ENCODE assay signal across 8 mouse cellular contexts in genomic region chr7:121120143-121120818, GRCm38 (mm10). TPM values are rescaled to one million over a fixed set of nuclear protein-coding genes. Genes with fewer than 3 reads are reported as not detected.
DNase-seq lines count a peak whose midpoint lies in the region; ATAC-seq and TF ChIP-seq lines count a peak whose summit lies in the region.

No protein-coding gene starts in this region.

- 11% methylated on average over 10 of the region's 10 CpGs for WGBS in forebrain, embryonic 13.5 days
- 10% methylated on average over 10 of the region's 10 CpGs for WGBS in large intestine, adult 2 months
- 13% methylated on average over 10 of the region's 10 CpGs for WGBS in neural tube, embryonic 14.5 days

- no peak overlapping the region for H3K4me2 ChIP-seq in forebrain, embryonic 13.5 days
- no peak overlapping the region for H3K4me2 ChIP-seq in neural tube, embryonic 14.5 days (ENCODE audit: low read depth, low read length)

- no peak overlapping the region for H3K27ac ChIP-seq in forebrain, embryonic 13.5 days
- H3K27ac ChIP-seq in neural tube, embryonic 14.5 days (ENCODE audit: low read depth, low read length), result no peak overlapping the region
- no peak overlapping the region for H3K27ac ChIP-seq in testis, adult 2 months (ENCODE audit: control insufficient read depth, insufficient read depth, low read depth, low read length)

- no peaks in the 10 kb centered on the region for H3K27me3 ChIP-seq in E14TG2a.4 (ENCODE audit: insufficient read depth, low read length)
- H3K27me3 ChIP-seq in forebrain, embryonic 13.5 days, result no peaks in the 10 kb centered on the region
- H3K27me3 ChIP-seq in neural tube, embryonic 14.5 days (ENCODE audit: control insufficient read depth, insufficient read depth, low read length), result no peaks in the 10 kb centered on the region
- H3K27me3 ChIP-seq in testis, adult 2 months (ENCODE audit: control insufficient read depth, insufficient read depth, low read length), result no peaks in the 10 kb centered on the region

- peak; percentile 70 for DNase-seq in c-Kit-positive CD71-positive TER-119-positive erythroid progenitor cells, embryonic 14.5 days (ENCODE audit: low spot score)
- peak; percentile 86 to 94 for DNase-seq in heart, postnatal 14 days
- peak; percentile 53 for DNase-seq in large intestine, adult 2 months (ENCODE audit: low read depth, low spot score)
- DNase-seq in lung, adult 18-20 months, result peak; percentile 74 to 81

- no peaks in the 10 kb centered on the region for H3K4me1 ChIP-seq in E14TG2a.4 (replicated peaks; ENCODE audit: low read depth, low read length)
- H3K4me1 ChIP-seq in forebrain, embryonic 13.5 days, result no peaks in the 10 kb centered on the region
- no peaks in the 10 kb centered on the region for H3K4me1 ChIP-seq in neural tube, embryonic 14.5 days (ENCODE audit: control insufficient read depth, insufficient read depth, low read length)
- H3K4me1 ChIP-seq in testis, adult 2 months (ENCODE audit: control insufficient read depth, insufficient read depth, low read length), result no peaks in the 10 kb centered on the region

- TF ChIP-seq CTCF in E14TG2a.4 (conservative IDR thresholded peaks at IDR 0.05; ENCODE audit: low read length), result peak; percentile 68
- peak; percentile 54; the same call in 1 of the 2 replicates for TF ChIP-seq CTCF in testis, adult 2 months (IDR thresholded peaks at IDR 0.05; ENCODE audit: control insufficient read depth, insufficient read depth, insufficient replicate concordance, low read depth, low read length)

- H3K4me3 ChIP-seq in E14TG2a.4 (replicated peaks; ENCODE audit: low read length), result no peak overlapping the region
- H3K4me3 ChIP-seq in forebrain, embryonic 13.5 days, result no peak overlapping the region
- H3K4me3 ChIP-seq in neural tube, embryonic 14.5 days (ENCODE audit: low read depth, low read length), result no peak overlapping the region
- H3K4me3 ChIP-seq in testis, adult 2 months (ENCODE audit: control insufficient read depth, low read depth, low read length), result no peak overlapping the region

- peaks cover 7% of the 10 kb centered on the region for H3K9me3 ChIP-seq in E14TG2a.4 (ENCODE audit: low read length)
- no peaks in the 10 kb centered on the region for H3K9me3 ChIP-seq in forebrain, embryonic 13.5 days (replicated peaks)
- H3K9me3 ChIP-seq in neural tube, embryonic 14.5 days (ENCODE audit: control insufficient read depth, low read length), result no peaks in the 10 kb centered on the region

- no peak overlapping the region for H3K9ac ChIP-seq in forebrain, embryonic 13.5 days
- H3K9ac ChIP-seq in neural tube, embryonic 14.5 days (replicated peaks; ENCODE audit: low read depth, low read length), result no peak overlapping the region

- H3K36me3 ChIP-seq in E14TG2a.4 (ENCODE audit: insufficient read depth, low read length), result no peaks in the 10 kb centered on the region
- no peaks in the 10 kb centered on the region for H3K36me3 ChIP-seq in forebrain, embryonic 13.5 days (ENCODE audit: poor library complexity, severe bottlenecking)
- no peaks in the 10 kb centered on the region for H3K36me3 ChIP-seq in neural tube, embryonic 14.5 days (ENCODE audit: control insufficient read depth, insufficient read depth, low read length)
- no peaks in the 10 kb centered on the region for H3K36me3 ChIP-seq in testis, adult 2 months (ENCODE audit: control insufficient read depth, insufficient read depth, low read length)

- intact Hi-C loops in heart, postnatal 14 days (cut with DNase I), result loop anchor here (1.0 to 10.0 kb wide), 3 partner anchors 43 to 187 kb away; no protein-coding TSS in a partner anchor

- peak; percentile 92 for ATAC-seq in forebrain, embryonic 13.5 days
- ATAC-seq in neural tube, embryonic 14.5 days (ENCODE audit: low read depth), result peak; percentile 81; the same call in 1 of the 2 replicates

- TF ChIP-seq POLR2A in testis, adult 2 months (IDR thresholded peaks at IDR 0.05; ENCODE audit: control insufficient read depth, low read depth, low read length), result no peak

RNA-seq across cellular contexts. Expression of gene Otoa, which starts 38.8 kb away (rescaled TPM):
- polyA plus RNA-seq in forebrain, embryonic 13.5 days (2015; fragmentation: Nextera tagmentation; extraction: Ambion mirVana), result 0.05 and 0.31 TPM in 2 replicates
- total RNA-seq in heart, postnatal 14 days (2021), result 1 to 10 TPM in 1 of 2 experiments, under 1 TPM in 1; 0.88 to 2.0 TPM
- 0.12 and 0.38 TPM in 2 replicates for polyA plus RNA-seq in large intestine, adult 2 months (2012; rRNA removed)
- polyA plus RNA-seq in neural tube, embryonic 14.5 days (2014; fragmentation: Nextera tagmentation; extraction: Ambion mirVana), result 0.09 and 0.13 TPM in 2 replicates
- 0.23 and 0.32 TPM in 2 replicates for polyA plus RNA-seq in testis, adult 2 months (2012; rRNA removed)

RNA-seq across cellular contexts. Expression of gene Igsf6, which starts 45.9 kb away (rescaled TPM):
- polyA plus RNA-seq in forebrain, embryonic 13.5 days (2015; fragmentation: Nextera tagmentation; extraction: Ambion mirVana), result 0.63 and 0.96 TPM in 2 replicates
- 1 to 10 TPM; 1.3 to 1.4 TPM for total RNA-seq in heart, postnatal 14 days (2021)
- polyA plus RNA-seq in large intestine, adult 2 months (2012; rRNA removed), result 0.57 and 1.3 TPM in 2 replicates
- 0.87 and 1.6 TPM in 2 replicates for polyA plus RNA-seq in neural tube, embryonic 14.5 days (2014; fragmentation: Nextera tagmentation; extraction: Ambion mirVana)
- polyA plus RNA-seq in testis, adult 2 months (2012; rRNA removed), result 0.06 and 0.13 TPM in 2 replicates
